Mouse (Mus musculus): ENCODE measurements at regions not wholly inside any gene's neighbourhood (a gene's known extent, or its start where the extent isn't known, plus 50 kb on each side); places are given as distances from the start of the nearest gene placed in this dataset.

- H3K9ac ChIP-seq: no peak overlapping the region
- H3K27ac ChIP-seq: no peak overlapping the region
- H3K4me2 ChIP-seq (replicated peaks): no peak overlapping the region
- no peaks in the 10 kb centered on the region for H3K9me3 ChIP-seq
- ATAC-seq (ENCODE audit: low FRiP score, low read depth): no peak
- H3K27me3 ChIP-seq (replicated peaks): no peaks in the 10 kb centered on the region
- no peaks in the 10 kb centered on the region for H3K4me1 ChIP-seq
- H3K4me3 ChIP-seq: no peak overlapping the region
- H3K36me3 ChIP-seq: no peaks in the 10 kb centered on the region
- WGBS: 86% methylated on average over 13 of the region's 13 CpGs
These were observed 221.4 kb downstream of the Enc1 start for GRCm38 (mm10) chr13:97462110-97462883.

GRCm38 (mm10) chr13:97461207-97461606, 220.3 kb downstream of the Enc1 start:
- H3K4me3 ChIP-seq: no peak overlapping the region
- H3K4me2 ChIP-seq (replicated peaks): no peak overlapping the region
- H3K27me3 ChIP-seq (replicated peaks): no peaks in the 10 kb centered on the region
- 95% methylated on average over 4 of the region's 4 CpGs for WGBS
- H3K4me1 ChIP-seq: no peaks in the 10 kb centered on the region
- no peak for ATAC-seq (ENCODE audit: low FRiP score, low read depth)
- H3K9me3 ChIP-seq: no peaks in the 10 kb centered on the region
- no peak overlapping the region for H3K27ac ChIP-seq
- H3K9ac ChIP-seq: no peak overlapping the region
- no peaks in the 10 kb centered on the region for H3K36me3 ChIP-seq

- H3K4me2 ChIP-seq (replicated peaks): no peak overlapping the region
- no peak overlapping the region for H3K4me3 ChIP-seq
- WGBS: 95% methylated on average over 7 of the region's 7 CpGs
- H3K27ac ChIP-seq: no peak overlapping the region
- H3K4me1 ChIP-seq: no peaks in the 10 kb centered on the region
- no peaks in the 10 kb centered on the region for H3K27me3 ChIP-seq (replicated peaks)
- H3K9me3 ChIP-seq: no peaks in the 10 kb centered on the region
- no peaks in the 10 kb centered on the region for H3K36me3 ChIP-seq
- no peak for ATAC-seq (ENCODE audit: low FRiP score, low read depth)
- no peak overlapping the region for H3K9ac ChIP-seq
These were observed 218.2 kb downstream of the Enc1 start for GRCm38 (mm10) chr13:97459106-97459505.

- no peaks in the 10 kb centered on the region for H3K36me3 ChIP-seq
- no peak overlapping the region for H3K9ac ChIP-seq
- H3K27me3 ChIP-seq (replicated peaks): no peaks in the 10 kb centered on the region
- 55% methylated on average over 6 of the region's 6 CpGs for WGBS
- H3K4me3 ChIP-seq: no peak overlapping the region
- H3K4me1 ChIP-seq: peaks cover 9% of the 10 kb centered on the region; the same call in 1 of the 2 replicates
- H3K27ac ChIP-seq: no peak overlapping the region
- ATAC-seq (ENCODE audit: low FRiP score, low read depth): no peak
- H3K9me3 ChIP-seq: no peaks in the 10 kb centered on the region
- no peak overlapping the region for H3K4me2 ChIP-seq (replicated peaks)
These were observed 215.1 kb downstream of the Enc1 start for GRCm38 (mm10) chr13:97455961-97456360.

- no peaks in the 10 kb centered on the region for H3K36me3 ChIP-seq
- H3K9me3 ChIP-seq: no peaks in the 10 kb centered on the region
- H3K4me3 ChIP-seq: no peak overlapping the region
- ATAC-seq (ENCODE audit: low FRiP score, low read depth): no peak
- no peak overlapping the region for H3K9ac ChIP-seq
- H3K4me2 ChIP-seq (replicated peaks): no peak overlapping the region
- no peak overlapping the region for H3K27ac ChIP-seq
- 76% methylated on average over 8 of the region's 8 CpGs for WGBS
- no peaks in the 10 kb centered on the region for H3K27me3 ChIP-seq (replicated peaks)
- H3K4me1 ChIP-seq: peaks cover 9% of the 10 kb centered on the region; the same call in 1 of the 2 replicates
These were observed 213.8 kb downstream of the Enc1 start for GRCm38 (mm10) chr13:97454715-97455114.

GRCm38 (mm10) chr13:97453469-97453868, 212.6 kb downstream of the Enc1 start:
- Histone ChIP-seq H3K9ac (no peak overlapping the region), H3K4me1 (peaks cover 9% of the 10 kb centered on the region; the same call in 1 of the 2 replicates), H3K27ac (no peak overlapping the region), H3K27me3 (replicated peaks) (no peaks in the 10 kb centered on the region), H3K4me3 (no peak overlapping the region), H3K9me3 (no peaks in the 10 kb centered on the region), H3K4me2 (replicated peaks) (no peak overlapping the region), H3K36me3 (no peaks in the 10 kb centered on the region)
- 27% methylated on average over 6 of the region's 6 CpGs for WGBS
- no peak for ATAC-seq (ENCODE audit: low FRiP score, low read depth)

GRCm38 (mm10) chr13:97453090-97453430, 212.2 kb downstream of the Enc1 start:
- no peak overlapping the region for H3K27ac ChIP-seq
- no peaks in the 10 kb centered on the region for H3K27me3 ChIP-seq (replicated peaks)
- H3K4me2 ChIP-seq (replicated peaks): no peak overlapping the region
- no peak for ATAC-seq (ENCODE audit: low FRiP score, low read depth)
- WGBS: 10% methylated on average over 5 of the region's 5 CpGs
- H3K4me3 ChIP-seq: no peak overlapping the region
- no peaks in the 10 kb centered on the region for H3K36me3 ChIP-seq
- peaks cover 9% of the 10 kb centered on the region; the same call in 1 of the 2 replicates for H3K4me1 ChIP-seq
- no peak overlapping the region for H3K9ac ChIP-seq
- H3K9me3 ChIP-seq: no peaks in the 10 kb centered on the region

GRCm38 (mm10) chr13:97452386-97453089, 211.6 kb downstream of the Enc1 start:
- no peaks in the 10 kb centered on the region for H3K9me3 ChIP-seq
- no peak overlapping the region for H3K27ac ChIP-seq
- no peak for ATAC-seq (ENCODE audit: low FRiP score, low read depth)
- H3K9ac ChIP-seq: no peak overlapping the region
- WGBS: 15% methylated on average over 11 of the region's 11 CpGs
- H3K4me1 ChIP-seq: peaks cover 9% of the 10 kb centered on the region; the same call in 1 of the 2 replicates
- no peaks in the 10 kb centered on the region for H3K36me3 ChIP-seq
- H3K4me2 ChIP-seq (replicated peaks): no peak overlapping the region
- no peak overlapping the region for H3K4me3 ChIP-seq
- no peaks in the 10 kb centered on the region for H3K27me3 ChIP-seq (replicated peaks)

- Histone ChIP-seq H3K4me2 (replicated peaks) (no peak overlapping the region), H3K27ac (no peak overlapping the region), H3K4me1 (peaks cover 9% of the 10 kb centered on the region; the same call in 1 of the 2 replicates), H3K9ac (no peak overlapping the region), H3K4me3 (no peak overlapping the region), H3K27me3 (replicated peaks) (no peaks in the 10 kb centered on the region), H3K36me3 (no peaks in the 10 kb centered on the region), H3K9me3 (no peaks in the 10 kb centered on the region)
- ATAC-seq (ENCODE audit: low FRiP score, low read depth): no peak
- WGBS: 87% methylated on average over 10 of the region's 10 CpGs
These were observed 210.4 kb downstream of the Enc1 start for GRCm38 (mm10) chr13:97451276-97451675.

GRCm38 (mm10) chr13:97448123-97448522, 207.2 kb downstream of the Enc1 start:
- 82% methylated on average over 1 of the region's 1 CpGs for WGBS
- Histone ChIP-seq H3K9ac (no peak overlapping the region), H3K27me3 (replicated peaks) (no peaks in the 10 kb centered on the region), H3K4me1 (peaks cover 4% of the 10 kb centered on the region; the same call in 1 of the 2 replicates), H3K27ac (no peak overlapping the region), H3K4me3 (no peak overlapping the region), H3K36me3 (no peaks in the 10 kb centered on the region), H3K9me3 (no peaks in the 10 kb centered on the region), H3K4me2 (replicated peaks) (no peak overlapping the region)
- no peak for ATAC-seq (ENCODE audit: low FRiP score, low read depth)

- Histone ChIP-seq H3K4me1 (peaks cover 28% of the 10 kb centered on the region), H3K27ac (no peak overlapping the region), H3K9me3 (no peaks in the 10 kb centered on the region), H3K27me3 (replicated peaks) (no peaks in the 10 kb centered on the region), H3K36me3 (no peaks in the 10 kb centered on the region), H3K9ac (no peak overlapping the region), H3K4me3 (no peak overlapping the region), H3K4me2 (replicated peaks) (no peak overlapping the region)
- no peak for ATAC-seq (ENCODE audit: low FRiP score, low read depth)
- 81% methylated on average over 14 of the region's 14 CpGs for WGBS
These were observed 203.0 kb downstream of the Enc1 start for GRCm38 (mm10) chr13:97443731-97444428.

- Histone ChIP-seq H3K4me2 (replicated peaks) (peak overlapping the region; percentile 32), H3K9me3 (no peaks in the 10 kb centered on the region), H3K4me1 (peaks cover 37% of the 10 kb centered on the region)
These were observed 201.9 kb downstream of the Enc1 start for GRCm38 (mm10) chr13:97442806-97443205.

More at GRCm38 (mm10) chr13:97442806-97443205, 201.9 kb downstream of the Enc1 start:
- Histone ChIP-seq H3K9ac (no peak overlapping the region), H3K27me3 (replicated peaks) (no peaks in the 10 kb centered on the region), H3K4me3 (no peak overlapping the region), H3K27ac (no peak overlapping the region), H3K36me3 (no peaks in the 10 kb centered on the region)
- ATAC-seq (ENCODE audit: low FRiP score, low read depth): no peak
- WGBS: 90% methylated on average over 1 of the region's 1 CpGs
